Mouse (Mus musculus) ES-Bruce4 (cell line): ENCODE measurements around the gene Tyw5.

Experiments used
- CTCF ChIP-seq: IDR thresholded peaks from one replicate; pipeline ENCODE4 v1.8.1; 2011; ENCODE audit warnings: low read depth, low read length
- EP300 ChIP-seq: IDR thresholded peaks from 2 replicates; pipeline ENCODE4 v1.6.1; 2011; ENCODE audit warnings: low read depth, low read length; ENCODE audit not compliant: insufficient read depth
- POLR2A ChIP-seq: IDR thresholded peaks from one replicate; pipeline ENCODE4 v1.8.1; 2011; ENCODE audit warnings: low read length; ENCODE audit not compliant: insufficient read depth

GRCm38 (mm10) chr1:57394051-57394450, 12.8 kb downstream of the Tyw5 start:
- TF ChIP-seq CTCF: no peak
- TF ChIP-seq POLR2A: no peak
- no peak for TF ChIP-seq EP300
